Mouse (Mus musculus): ENCODE results near the gene Mansc4.

Gene Mansc4

GRCm38 (mm10) chr6:147076878-147077277, 10.0 kb downstream of the Mansc4 start:
- no peak for DNase-seq (ENCODE audit: low spot score)

- no peak for DNase-seq (ENCODE audit: low spot score)
Observed at GRCm38 (mm10) chr6:147075808-147076387, 10.9 kb downstream of the Mansc4 start.

GRCm38 (mm10) chr6:147064944-147065261, 21.9 kb downstream of the Mansc4 start:
- no peak for DNase-seq (ENCODE audit: low spot score)

- DNase-seq (ENCODE audit: low spot score) = no peak
Observed at GRCm38 (mm10) chr6:147064226-147064943, 22.4 kb downstream of the Mansc4 start.

GRCm38 (mm10) chr6:147062694-147063093, 24.1 kb downstream of the Mansc4 start:
- DNase-seq (ENCODE audit: low spot score) = no peak

- DNase-seq (ENCODE audit: low spot score) = no peak
Observed at GRCm38 (mm10) chr6:147062034-147062433, 24.8 kb downstream of the Mansc4 start.

GRCm38 (mm10) chr6:147061630-147062029, 25.2 kb downstream of the Mansc4 start:
- DNase-seq (ENCODE audit: low spot score) = no peak

GRCm38 (mm10) chr6:147059326-147059725, 27.5 kb downstream of the Mansc4 start:
- no peak for DNase-seq (ENCODE audit: low spot score)

GRCm38 (mm10) chr6:147055374-147055977, 31.4 kb downstream of the Mansc4 start:
- DNase-seq (ENCODE audit: low spot score) = no peak

- DNase-seq (ENCODE audit: low spot score) = no peak
Observed at GRCm38 (mm10) chr6:147053785-147054646, 32.8 kb downstream of the Mansc4 start.

- no peak for DNase-seq (ENCODE audit: low spot score)
Observed at GRCm38 (mm10) chr6:147052440-147052839, 34.4 kb downstream of the Mansc4 start.

- DNase-seq (ENCODE audit: low spot score) = no peak
Observed at GRCm38 (mm10) chr6:147051666-147052065, 35.2 kb downstream of the Mansc4 start.

GRCm38 (mm10) chr6:147049239-147049805, 37.5 kb downstream of the Mansc4 start:
- DNase-seq (ENCODE audit: low spot score) = no peak

GRCm38 (mm10) chr6:147043633-147044032, 43.2 kb downstream of the Mansc4 start:
- DNase-seq (ENCODE audit: low spot score) = no peak

- DNase-seq (ENCODE audit: low spot score) = peak; percentile 89
Observed at GRCm38 (mm10) chr6:147042291-147043290, 44.2 kb downstream of the Mansc4 start, which contains the start of gene Mrps35. Gene Mrps35, plus strand, starts transcription at chr6:147042764.

- no peak for DNase-seq (ENCODE audit: low spot score)
Observed at GRCm38 (mm10) chr6:147032303-147032925, 54.4 kb downstream of the Mansc4 start, which contains the start of gene Rep15. Gene Rep15, plus strand, starts transcription at chr6:147032584.

GRCm38 (mm10) chr6:147030096-147030885, 56.5 kb downstream of the Mansc4 start:
- no peak for DNase-seq (ENCODE audit: low spot score)

- no peak for DNase-seq (ENCODE audit: low spot score)
Observed at GRCm38 (mm10) chr6:147029591-147029990, 57.2 kb downstream of the Mansc4 start.

- DNase-seq (ENCODE audit: low spot score) = no peak
Observed at GRCm38 (mm10) chr6:147028396-147028795, 58.4 kb downstream of the Mansc4 start.
